Mouse (Mus musculus): ENCODE results near the gene Gm19402.
"Not testable (repeated sequence)": the region's sequence is repeated elsewhere in the genome, so short reads cannot be mapped to it uniquely, and the experiment has no call there.

Gm19402 gene

DNA sequence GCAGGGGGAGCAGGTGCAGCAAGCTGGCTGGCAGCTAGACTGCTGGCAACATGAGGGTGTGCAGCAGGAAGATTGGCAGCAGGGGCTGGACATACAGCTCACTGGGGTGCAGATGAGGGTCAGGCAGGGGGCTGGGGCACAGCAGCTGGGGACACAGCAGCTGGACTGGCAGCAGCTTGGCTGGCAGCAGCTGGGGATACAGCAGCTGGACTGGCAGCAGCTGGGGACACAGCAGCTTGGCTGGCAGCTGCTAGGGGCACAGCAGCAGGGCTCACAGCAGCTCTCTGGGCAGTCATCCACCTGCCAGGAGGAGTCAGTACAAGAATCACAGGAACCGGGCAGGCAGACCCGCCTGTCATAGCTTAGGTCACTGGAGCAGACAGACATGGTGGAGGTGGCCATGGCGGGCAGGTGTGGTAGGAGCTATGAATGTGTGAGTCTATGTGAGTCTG, at the start of gene Gm19402:
Gene Gm19402, minus strand, starts transcription at position 402 of the 452 bp plus-strand sequence.
- DNase-seq (ENCODE audit: low read depth, low spot score) = not testable (repeated sequence)

DNA sequence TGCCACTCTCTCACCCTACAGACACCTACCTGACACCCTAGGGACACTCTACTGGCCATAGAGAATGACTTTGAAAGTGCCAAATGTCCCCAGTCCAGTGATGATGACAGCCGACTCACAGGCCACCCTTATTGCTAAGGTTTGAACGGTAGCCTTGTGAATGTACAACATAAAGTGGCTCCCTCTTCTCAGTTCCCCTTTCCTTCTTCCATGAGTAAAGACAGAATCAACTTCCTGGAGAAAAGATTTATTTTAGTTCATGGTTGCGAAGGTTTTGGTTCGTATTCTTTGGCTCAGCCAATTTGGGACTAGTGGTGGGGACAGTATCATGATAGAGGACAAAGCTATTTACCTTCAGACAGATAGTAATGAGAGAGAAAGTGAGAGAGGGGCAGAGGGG, 48.4 kb upstream of the Gm19402 start:
- no peak for DNase-seq (ENCODE audit: low read depth, low spot score)

DNA sequence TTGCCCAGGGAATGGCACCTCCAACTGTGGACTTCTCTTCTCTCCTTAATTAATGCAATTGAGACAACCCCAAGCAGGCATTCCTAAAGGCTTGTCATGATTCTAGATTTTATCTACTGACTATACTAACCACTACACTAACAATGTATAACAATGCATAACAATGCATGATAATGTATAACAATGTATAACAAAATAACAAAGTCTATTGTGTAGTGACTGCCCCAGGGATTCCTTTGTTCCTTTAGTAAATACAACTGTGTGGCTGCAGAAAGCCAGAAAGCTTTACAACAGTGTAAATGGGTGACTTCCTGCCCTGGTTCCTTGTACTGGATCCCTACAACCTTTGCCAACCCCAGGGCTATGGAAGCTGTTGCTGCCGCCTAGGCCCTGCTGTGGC, 45.4 kb upstream of the Gm19402 start:
- no peak for DNase-seq (ENCODE audit: low read depth, low spot score)

DNA sequence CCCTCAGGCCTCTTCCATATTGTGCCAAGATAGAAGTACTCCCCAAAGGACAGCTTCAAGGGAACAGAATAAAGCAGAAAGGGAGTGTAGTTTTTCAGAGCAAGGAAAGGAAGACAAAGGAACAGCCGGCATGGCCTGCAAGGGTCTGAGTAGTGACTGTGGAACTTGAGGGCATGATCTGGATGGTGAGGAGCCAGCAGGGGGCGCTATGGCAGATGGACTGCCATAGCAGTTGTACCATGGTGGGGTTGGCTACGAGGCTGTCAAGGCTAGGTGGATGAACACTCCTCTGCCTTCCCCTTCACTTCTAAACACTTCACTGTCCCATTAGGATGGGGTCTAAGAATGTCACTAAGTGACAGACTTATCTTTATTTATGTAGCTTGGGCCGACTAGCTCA, 38.7 kb upstream of the Gm19402 start:
- DNase-seq (ENCODE audit: low read depth, low spot score) = no peak

DNA sequence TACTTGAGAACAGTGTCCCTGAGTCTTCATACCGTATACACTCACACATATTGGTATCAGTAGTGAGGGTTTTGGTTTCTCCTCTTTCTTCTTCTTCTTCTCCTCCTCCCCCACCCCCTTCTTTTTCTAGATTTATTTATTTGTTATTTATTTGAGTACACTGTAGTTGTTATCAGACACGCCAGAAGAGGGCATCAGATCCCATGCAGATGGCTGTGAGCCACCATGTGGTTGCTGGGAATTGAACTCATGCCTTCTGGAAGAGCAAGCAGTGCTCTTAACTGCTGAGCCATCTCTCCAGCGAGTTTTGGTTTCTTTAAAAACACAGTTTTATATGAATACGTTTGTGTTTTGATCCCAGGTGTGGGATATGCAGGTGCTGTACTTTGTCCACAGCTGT, 37.7 kb upstream of the Gm19402 start:
- DNase-seq (ENCODE audit: low read depth, low spot score) = no peak

DNA sequence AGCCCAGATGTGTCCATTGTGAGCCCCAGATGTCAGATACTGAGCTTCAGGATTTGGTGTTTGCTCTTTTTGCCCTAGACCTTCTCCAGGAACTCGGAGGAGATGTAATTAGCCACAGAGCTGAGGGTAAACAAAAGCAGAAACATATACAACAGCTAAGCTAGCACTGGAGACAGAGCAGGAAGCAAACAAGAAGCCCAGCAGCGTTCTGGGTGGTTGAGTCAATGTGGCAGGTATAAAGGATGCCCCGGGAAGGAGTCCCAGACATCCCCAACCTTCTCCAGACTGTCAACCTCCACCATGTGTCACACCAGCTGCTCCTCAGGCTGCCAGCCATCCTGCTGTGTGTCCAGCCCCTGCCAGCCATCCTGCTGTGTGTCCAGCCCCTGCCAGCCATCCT, 35.6 kb upstream of the Gm19402 start, which contains the start of gene Gm10100:
Gene Gm10100, plus strand, starts transcription at position 301 of the 400 bp plus-strand sequence.
- DNase-seq (ENCODE audit: low read depth, low spot score) = no peak

DNA sequence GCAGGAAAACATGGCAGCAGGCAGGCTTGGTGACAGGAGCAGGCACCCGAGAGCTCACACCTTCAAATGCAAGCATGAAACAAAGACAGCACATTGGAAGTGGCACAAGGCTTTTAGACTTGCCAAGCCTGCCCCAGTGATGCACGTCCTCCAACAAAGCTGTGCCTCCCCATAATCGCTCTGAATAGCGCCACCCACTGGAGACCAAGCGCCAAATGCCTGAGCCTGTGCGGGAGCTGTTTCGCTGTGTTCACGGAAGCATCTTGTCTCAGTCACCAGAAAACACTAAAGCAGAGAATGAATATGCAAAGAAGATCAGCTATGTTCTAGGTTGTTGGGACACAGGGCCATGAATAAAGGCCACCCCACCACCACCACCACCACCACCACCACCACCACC, 34.3 kb upstream of the Gm19402 start:
- no peak for DNase-seq (ENCODE audit: low read depth, low spot score)

DNA sequence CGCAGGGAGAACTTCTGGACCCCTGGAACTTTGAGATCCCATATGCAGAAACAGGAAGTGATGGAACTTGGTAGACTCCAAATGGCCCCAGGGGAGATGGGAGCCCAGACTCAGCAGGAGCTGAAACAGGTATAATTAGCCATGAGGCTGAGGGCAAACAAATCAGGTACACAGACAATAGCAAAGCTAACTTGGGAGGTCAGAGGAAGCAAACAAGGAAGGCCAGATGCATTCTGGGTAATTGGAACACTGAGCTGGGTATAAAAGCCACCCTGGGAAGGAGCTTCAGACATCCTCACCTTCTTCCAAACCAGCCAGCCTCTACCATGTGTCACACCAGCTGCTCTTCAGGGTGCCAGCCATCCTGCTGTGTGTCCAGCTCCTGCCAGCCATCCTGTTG, 29.7 kb upstream of the Gm19402 start, which contains the start of gene Krtap12-1:
Gene Krtap12-1, plus strand, starts transcription at position 301 of the 400 bp plus-strand sequence.
- DNase-seq (ENCODE audit: low read depth, low spot score) = not testable (repeated sequence)

DNA sequence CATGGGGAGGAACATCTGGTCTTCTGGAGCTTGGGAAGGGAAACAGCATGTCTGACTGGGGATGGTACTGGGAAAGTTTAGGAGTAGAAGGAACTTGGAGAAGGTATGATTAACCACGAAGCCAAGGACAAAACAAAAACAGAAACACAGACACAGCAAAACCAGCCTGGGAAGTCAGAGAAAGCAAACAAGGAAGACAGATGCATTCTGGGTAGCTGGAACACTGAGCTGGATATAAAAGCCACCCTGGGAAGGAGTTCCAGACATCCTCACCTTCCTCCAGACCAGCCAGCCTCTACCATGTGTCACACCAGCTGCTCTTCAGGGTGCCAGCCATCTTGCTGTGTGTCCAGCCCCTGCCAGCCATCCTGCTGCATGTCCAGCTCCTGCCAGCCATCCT, 24.9 kb upstream of the Gm19402 start, which contains the start of gene Gm10142:
Gene Gm10142, plus strand, starts transcription at position 301 of the 400 bp plus-strand sequence.
- DNase-seq (ENCODE audit: low read depth, low spot score) = no peak

DNA sequence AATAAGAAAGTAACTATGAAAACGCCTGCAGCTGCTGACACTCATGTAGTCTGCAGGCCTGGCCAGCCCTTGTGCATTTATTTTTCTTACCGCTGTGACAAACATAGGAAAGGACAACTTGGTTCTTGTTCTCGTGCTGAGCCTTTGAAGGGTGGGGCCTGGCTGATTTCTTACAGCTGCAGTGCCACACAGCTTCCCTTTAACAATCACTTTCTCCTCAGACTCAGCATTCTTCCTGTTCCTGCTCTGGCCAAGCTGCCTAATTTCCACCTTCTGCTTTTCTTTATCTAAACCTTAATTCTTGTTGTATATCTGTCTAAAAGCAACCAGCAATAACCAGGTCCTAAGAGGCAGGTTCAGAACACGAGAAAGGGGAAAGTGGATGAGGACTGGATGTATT, 23.2 kb upstream of the Gm19402 start:
- no peak for DNase-seq (ENCODE audit: low read depth, low spot score)

DNA sequence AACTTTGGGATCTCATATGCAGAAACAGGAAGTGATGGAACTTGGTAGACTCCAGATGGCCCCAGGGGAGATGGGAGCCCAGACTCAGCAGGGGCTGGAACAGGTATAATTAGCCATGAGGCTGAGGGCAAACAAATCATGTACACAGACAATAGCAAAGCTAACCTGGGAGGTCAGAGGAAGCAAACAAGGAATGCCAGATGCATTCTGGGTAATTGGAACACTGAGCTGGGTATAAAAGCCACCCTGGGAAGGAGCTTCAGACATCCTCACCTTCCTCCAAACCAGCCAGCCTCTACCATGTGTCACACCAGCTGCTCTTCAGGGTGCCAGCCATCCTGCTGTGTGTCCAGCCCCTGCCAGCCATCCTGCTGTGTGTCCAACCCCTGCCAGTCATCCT, 20.6 kb upstream of the Gm19402 start, which contains the start of gene Gm10024:
Gene Gm10024, plus strand, starts transcription at position 301 of the 400 bp plus-strand sequence.
- not testable (repeated sequence) for DNase-seq (ENCODE audit: low read depth, low spot score)

DNA sequence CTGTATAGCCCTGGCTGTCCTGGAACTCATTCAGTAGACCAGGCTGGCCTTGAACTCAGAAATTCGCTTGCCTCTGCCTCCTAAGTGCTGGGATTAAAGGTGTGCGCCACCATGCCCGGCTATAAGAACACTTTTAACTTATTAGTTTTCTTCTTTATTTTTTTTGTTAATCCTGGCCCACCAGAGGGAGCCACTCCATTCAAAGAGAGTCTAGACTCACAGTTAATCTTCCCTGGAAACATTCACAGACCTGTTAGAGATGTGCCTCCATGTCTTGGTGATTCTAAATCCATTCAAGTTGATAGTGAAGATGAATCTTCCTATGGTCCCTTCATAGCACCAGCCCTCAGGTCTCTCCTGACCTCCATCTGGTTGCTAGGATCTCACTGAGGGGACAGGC, 19.3 kb upstream of the Gm19402 start:
- no peak for DNase-seq (ENCODE audit: low read depth, low spot score)

DNA sequence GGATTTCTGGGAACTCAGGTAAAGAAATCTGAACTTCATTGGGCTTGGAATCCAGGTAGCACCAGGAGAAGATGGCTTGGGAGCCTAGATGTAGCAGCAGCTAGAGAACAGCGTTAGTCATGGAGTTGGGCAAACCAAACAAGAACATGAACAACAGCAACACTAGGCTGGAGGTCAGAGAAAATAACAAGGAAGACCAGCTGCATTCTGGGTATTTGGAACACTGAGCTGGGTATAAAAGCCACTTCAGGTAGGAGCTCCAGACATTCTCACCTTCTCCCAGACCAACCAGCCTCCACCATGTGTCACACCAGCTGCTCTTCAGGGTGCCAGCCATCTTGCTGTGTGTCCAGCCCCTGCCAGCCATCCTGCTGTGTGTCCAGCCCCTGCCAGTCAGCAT, 15.8 kb upstream of the Gm19402 start, which contains the start of gene Gm10272:
Gene Gm10272, plus strand, starts transcription at position 301 of the 400 bp plus-strand sequence.
- no peak for DNase-seq (ENCODE audit: low read depth, low spot score)

DNA sequence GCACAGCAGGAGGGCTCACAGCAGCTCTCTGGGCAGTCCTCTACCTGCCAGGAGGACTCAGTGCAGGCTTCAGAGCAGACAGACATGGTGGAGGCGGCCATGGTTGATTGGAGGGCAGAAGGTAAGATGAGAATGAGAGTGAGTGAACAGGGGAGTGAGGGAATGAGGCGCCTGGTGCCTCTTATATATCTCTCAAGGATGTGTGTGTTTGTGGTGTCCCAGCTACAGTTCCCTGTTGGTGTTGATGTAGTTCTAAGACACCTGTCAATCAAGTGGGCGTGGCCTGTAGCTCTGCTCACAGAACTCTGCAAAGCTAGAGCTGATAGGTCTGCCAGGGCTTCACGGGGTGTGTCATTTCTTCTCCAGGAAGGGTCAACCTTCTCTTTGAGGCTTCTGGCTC, 6.6 kb upstream of the Gm19402 start, which contains the start of gene Gm9508:
Gene Gm9508, minus strand, starts transcription at position 101 of the 400 bp plus-strand sequence.
- DNase-seq (ENCODE audit: low read depth, low spot score) = no peak

DNA sequence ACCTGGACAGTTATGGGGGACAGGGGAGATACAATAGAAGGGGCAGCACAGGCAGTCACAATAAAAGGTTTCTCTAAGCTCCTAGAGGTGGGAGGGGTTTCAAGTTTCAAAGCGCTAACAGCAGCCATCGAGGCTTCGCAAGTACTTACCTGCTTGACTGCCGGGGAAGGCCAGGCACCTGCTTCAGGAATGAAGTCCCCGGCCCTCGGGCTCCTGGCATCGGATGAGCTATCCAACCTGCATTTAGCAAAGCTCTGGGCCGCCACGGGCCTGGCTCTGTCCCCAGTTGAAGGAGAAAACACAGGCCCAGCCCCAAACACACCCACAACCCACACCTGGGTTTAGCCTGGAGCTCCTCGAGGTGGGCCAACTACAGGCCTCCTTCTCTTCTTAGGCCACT, 3.5 kb downstream of the Gm19402 start:
- no peak for DNase-seq (ENCODE audit: low read depth, low spot score)

DNA sequence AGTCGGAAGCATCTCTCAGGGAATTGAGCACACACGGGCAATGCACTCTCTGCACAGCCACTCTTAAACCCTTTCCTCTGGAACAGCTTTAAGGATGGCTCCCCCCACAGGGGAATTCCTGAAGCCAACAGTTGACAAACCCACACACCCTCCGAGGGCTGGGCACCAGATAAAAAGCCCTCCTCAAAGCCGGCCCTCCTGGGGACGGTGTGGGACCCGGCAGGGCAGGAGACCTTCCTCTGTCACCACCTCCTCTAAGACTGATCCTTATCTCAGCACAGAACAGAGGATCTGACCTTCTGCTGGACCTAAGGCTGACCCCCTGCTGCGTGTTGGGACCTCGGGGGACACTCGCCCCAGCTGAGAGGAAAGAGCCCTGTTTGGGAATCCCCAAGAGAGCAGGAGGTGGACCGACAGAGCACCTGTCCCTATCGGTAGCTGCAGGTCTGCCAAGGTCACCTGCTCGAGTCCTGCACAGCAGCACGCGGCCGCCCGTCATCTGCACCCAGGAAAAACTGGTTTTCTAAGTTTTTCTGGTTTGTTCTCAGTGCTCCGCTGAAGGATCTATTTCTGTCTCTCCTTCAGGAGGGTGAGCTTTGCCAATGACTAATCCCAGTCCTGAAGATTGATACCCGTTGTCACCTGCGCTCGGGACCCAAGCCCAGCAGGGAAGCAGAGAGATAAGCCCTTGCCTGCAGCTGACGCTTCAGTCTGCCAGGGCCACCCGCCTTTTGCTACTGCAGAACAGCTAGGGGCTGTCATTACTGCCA, 4.5 kb downstream of the Gm19402 start, which contains the start of gene Tspear:
Gene Tspear, plus strand, starts transcription at position 675 of the 770 bp plus-strand sequence.
- no peak for DNase-seq (ENCODE audit: low read depth, low spot score)

DNA sequence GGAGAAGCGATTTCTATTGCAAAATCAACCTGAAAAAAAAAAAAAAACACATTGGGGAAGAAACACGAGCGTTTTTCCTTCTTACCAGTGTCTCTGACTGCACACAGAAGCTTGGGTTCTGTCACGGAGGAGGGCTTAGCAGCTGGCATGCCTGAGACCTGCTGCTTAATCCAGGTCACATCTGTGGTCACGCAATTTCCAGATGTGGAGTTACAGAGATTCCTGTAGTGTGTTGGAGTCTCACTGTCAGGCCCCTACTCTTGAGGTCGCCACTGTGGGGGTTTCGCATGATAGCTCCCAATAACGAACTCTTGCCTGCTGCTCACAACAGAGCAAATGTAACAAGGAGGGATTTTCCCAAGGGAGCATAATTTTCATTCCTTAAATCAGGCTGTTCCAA, 6.4 kb downstream of the Gm19402 start:
- DNase-seq (ENCODE audit: low read depth, low spot score) = no peak

DNA sequence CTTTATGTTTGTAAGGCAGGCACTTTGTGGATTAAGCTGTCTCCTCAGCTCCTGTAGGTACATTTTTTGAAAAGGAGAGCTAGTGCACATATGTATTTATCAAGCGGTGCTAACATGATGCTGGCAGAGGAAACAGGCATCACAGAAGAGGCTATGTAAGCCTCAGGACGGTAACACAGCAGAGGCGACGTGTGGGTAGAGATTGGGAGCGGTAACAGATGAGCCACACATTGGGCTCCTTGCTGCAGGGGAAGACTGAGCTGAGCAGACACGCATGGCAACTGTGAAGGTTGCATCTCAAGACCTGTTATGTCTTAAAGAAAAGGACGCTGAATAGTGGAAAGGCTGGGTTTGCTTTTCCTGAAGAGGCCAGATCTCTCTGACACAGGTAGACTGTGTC, 7.6 kb downstream of the Gm19402 start:
- peak; percentile 11 for DNase-seq (ENCODE audit: low read depth, low spot score)

DNA sequence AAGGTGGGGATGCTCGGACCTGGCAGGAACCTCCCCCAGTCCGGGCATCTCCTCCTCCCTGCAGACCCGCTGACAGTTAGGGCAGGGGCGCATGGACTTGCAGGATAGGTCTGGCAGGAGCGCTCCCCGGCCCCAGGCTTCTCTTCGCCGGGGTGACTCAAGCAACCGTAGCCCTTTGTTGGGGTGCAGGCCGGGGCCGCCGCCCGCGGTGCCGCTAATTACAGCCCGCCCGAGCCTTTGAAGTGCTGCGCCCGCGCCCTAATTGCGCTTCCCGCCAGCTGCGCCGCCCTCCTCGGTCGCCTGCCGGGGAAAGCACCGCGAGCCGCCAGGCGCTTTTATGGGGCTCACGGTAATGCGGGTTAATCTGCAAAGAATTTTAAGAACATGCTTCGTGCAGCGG, 13.0 kb downstream of the Gm19402 start:
- no peak for DNase-seq (ENCODE audit: low read depth, low spot score)

DNA sequence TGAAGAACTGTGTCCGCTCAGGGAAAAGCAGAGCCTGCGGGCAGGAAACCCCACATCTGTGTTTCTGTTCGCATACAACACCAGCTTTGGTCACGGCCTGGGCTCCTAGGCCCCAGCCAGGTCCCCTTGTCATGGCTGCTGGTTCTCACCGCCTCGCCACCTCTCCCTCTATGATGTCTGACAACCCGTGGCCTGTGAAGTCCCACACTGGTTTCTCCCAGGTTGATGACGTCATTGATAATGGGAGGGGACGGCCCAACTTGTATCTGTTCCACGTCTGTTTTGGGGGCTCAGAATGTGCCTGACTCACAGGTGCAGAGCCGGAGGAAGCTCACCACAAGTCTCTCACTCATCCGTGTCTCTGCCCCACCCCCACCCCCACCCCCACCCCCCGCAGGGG, 16.8 kb downstream of the Gm19402 start:
- DNase-seq (ENCODE audit: low read depth, low spot score) = no peak

DNA sequence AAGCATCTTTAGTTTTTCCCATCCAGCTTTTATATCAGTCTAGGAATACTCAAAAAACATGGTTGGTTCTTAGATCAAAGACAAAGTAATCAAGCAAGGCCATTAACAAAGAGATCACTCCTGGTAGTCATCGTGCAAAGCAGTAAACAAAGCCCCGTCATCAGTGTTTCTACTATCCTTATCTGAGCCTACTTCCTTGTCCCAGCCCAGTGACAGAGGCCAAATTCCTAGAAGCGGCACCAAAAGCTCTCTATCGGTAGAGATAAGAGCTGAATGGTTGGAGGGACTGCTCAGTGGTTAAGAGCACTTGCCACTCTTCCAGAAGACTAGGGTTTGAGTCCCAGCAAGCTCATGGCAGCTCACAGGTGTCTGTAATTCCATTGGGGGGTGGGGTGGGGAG, 19.0 kb downstream of the Gm19402 start:
- DNase-seq (ENCODE audit: low read depth, low spot score) = no peak

DNA sequence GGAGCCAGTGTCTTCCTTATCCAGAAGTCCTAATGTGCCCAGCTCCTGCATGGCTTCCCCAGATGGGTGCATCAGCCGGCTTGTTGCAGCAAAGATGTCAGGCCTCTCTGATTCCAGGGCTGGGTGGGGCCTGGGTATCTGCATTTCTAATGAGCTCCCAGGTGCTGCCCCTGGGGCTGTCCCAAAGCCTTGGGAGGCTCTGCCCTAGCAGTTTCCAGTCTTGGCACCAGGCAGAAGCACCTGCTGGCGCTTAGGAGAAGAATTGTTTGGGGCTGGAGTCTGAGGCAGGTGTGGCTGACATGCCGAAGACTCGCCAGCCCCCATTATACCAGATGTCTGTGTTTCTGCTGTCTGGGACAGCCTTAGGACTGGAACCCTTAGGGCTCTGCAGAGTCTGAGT, 19.8 kb downstream of the Gm19402 start:
- DNase-seq (ENCODE audit: low read depth, low spot score) = no peak

DNA sequence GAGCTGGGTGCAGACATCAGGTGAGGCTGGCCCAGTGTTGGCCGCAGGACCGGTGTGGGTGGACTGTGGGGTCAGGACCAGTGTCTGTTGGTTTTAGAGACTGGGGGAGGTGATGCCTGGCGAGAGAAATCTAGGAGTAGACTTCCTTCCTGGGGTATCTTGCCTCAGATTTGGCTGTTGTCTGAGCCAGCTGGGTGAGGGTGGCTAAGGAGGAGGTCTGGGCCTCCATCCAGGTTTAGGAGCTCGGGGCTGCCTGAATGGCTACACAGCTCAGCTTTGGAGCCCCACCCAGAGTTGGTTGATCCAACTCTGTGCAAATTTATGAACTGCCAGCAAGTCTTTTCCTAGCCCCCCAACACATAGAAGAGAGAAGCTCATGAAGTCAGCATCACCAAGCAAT, 23.2 kb downstream of the Gm19402 start:
- DNase-seq (ENCODE audit: low read depth, low spot score) = peak; percentile 40

Measured in telencephalon, adult 2 months (tissue).